Mouse (Mus musculus) kidney, postnatal 10 days (tissue): Measurements from ENCODE around the gene Dnajb8.

ENCODE experiments used
- DNase-seq: peaks from one replicate; pipeline ENCODE4 v3.0.0; 2021; ENCODE audit warnings: mixed read lengths

The Dnajb8 gene

DNA sequence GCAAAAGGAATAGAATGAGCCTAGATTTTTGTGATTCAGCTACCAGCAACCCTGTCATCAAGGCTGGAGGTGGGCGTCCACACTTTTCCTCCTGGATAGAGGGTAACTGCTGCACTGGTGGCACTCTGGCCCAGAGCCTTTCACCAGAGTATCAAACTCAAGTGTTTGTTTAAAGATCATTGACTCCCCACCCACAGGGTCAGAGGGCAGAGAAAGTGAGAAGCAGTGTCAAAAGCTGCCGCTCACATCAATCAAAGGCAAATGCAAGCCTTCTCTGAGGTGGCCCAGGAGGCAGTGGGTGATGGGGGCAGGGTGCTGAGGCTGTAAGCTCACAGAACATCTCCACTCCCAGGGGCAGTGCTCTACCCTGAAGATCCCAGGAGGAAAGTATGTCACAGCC, 77.4 kb downstream of the Dnajb8 start:
- DNase-seq: no peak

GRCm38 (mm10) chr6:88301234-88301633, 79.2 kb downstream of the Dnajb8 start:
- DNase-seq: no peak
